Mouse (Mus musculus) megakaryocyte, embryonic 14.5 days (primary cell): ENCODE measurements around the gene BC048562. TPM values are rescaled to one million over a fixed set of nuclear protein-coding genes. Genes with fewer than 3 reads are reported as not detected.

Experiments used
- H3K27me3 ChIP-seq: replicated peaks from 2 replicates; pipeline ENCODE3; 2012; ENCODE audit warnings: inconsistent platforms
- H3K36me3 ChIP-seq: replicated peaks from 2 replicates; pipeline ENCODE3; 2012; ENCODE audit warnings: low read length, inconsistent platforms, mixed read lengths
- H3K4me1 ChIP-seq: 2 replicates; pipeline ENCODE4 v1.6.1; 2012; ENCODE audit warnings: inconsistent platforms
- H3K4me3 ChIP-seq: replicated peaks from 2 replicates; pipeline ENCODE3; 2012; ENCODE audit warnings: moderate library complexity, mild to moderate bottlenecking, inconsistent platforms
- H3K9me3 ChIP-seq: 2 replicates; pipeline ENCODE4 v1.6.1; 2012; ENCODE audit warnings: inconsistent platforms
- FLI1 ChIP-seq: IDR thresholded peaks from 2 replicates; pipeline ENCODE4 v1.6.1; 2012; ENCODE audit warnings: low read length, inconsistent platforms, mixed read lengths
- GATA1 ChIP-seq: IDR thresholded peaks from 3 replicates; pipeline ENCODE4 v1.6.1; 2012; ENCODE audit warnings: mixed read lengths, low read length, inconsistent platforms, borderline replicate concordance
- polyA plus RNA-seq: library from polyadenylated mRNA; stranded (reverse); fragments of >175 nt; gene quantifications from 2 replicates; pipeline ENCODE4 v1.2.3, GENCODE M21; 2012; ENCODE audit warnings: low replicate concordance; ENCODE audit not compliant: insufficient read depth

The BC048562 gene
- polyA plus RNA-seq, 1 experiment = not detected

GRCm38 (mm10) chr9:108459939-108460318 lies 23.6 kb downstream of the BC048562 start:
- H3K4me1 ChIP-seq = peaks cover 46% of the 10 kb centered on the region
- H3K4me3 ChIP-seq = peak overlapping the region; percentile 95
- TF ChIP-seq GATA1 = no peak
- peaks cover 34% of the 10 kb centered on the region for H3K36me3 ChIP-seq
- peaks cover 7% of the 10 kb centered on the region; the same call in 1 of the 2 replicates for H3K9me3 ChIP-seq
- peaks cover 15% of the 10 kb centered on the region for H3K27me3 ChIP-seq

GRCm38 (mm10) chr9:108460319-108461178 lies 24.3 kb downstream of the BC048562 start, which contains the start of gene Ccdc71:
Gene Ccdc71, plus strand, starts transcription at chr9:108460527.
- peaks cover 44% of the 10 kb centered on the region for H3K4me1 ChIP-seq
- peaks cover 7% of the 10 kb centered on the region; the same call in 1 of the 2 replicates for H3K9me3 ChIP-seq
- TF ChIP-seq FLI1 (peak; percentile 66; the same call in 1 of the 2 replicates), GATA1 (no peak)
- H3K36me3 ChIP-seq = peaks cover 40% of the 10 kb centered on the region
- peaks cover 15% of the 10 kb centered on the region for H3K27me3 ChIP-seq
- peak within 1 kb of the TSS; percentile 95 for H3K4me3 ChIP-seq

- Histone ChIP-seq H3K4me1 (peaks cover 38% of the 10 kb centered on the region), H3K9me3 (peaks cover 7% of the 10 kb centered on the region; the same call in 1 of the 2 replicates), H3K27me3 (peaks cover 12% of the 10 kb centered on the region), H3K4me3 (peak within 1 kb of the TSS; percentile 95), H3K36me3 (peaks cover 46% of the 10 kb centered on the region)
- no peak for TF ChIP-seq GATA1
- TF ChIP-seq FLI1 = no peak
These were observed 24.9 kb downstream of the BC048562 start, which contains the start of gene Klhdc8b for GRCm38 (mm10) chr9:108461181-108461631. Gene Klhdc8b, minus strand, starts transcription at chr9:108461581.

- Histone ChIP-seq H3K27me3 (peaks cover 12% of the 10 kb centered on the region), H3K4me3 (peak overlapping the region; percentile 95), H3K9me3 (peaks cover 7% of the 10 kb centered on the region; the same call in 1 of the 2 replicates), H3K4me1 (peaks cover 36% of the 10 kb centered on the region), H3K36me3 (peaks cover 48% of the 10 kb centered on the region)
- TF ChIP-seq GATA1 (no peak), FLI1 (no peak)
These were observed 25.4 kb downstream of the BC048562 start for GRCm38 (mm10) chr9:108461675-108462074.

- Histone ChIP-seq H3K36me3 (peaks cover 52% of the 10 kb centered on the region), H3K27me3 (peaks cover 12% of the 10 kb centered on the region), H3K4me3 (peak overlapping the region; percentile 43), H3K4me1 (peaks cover 36% of the 10 kb centered on the region), H3K9me3 (peaks cover 7% of the 10 kb centered on the region; the same call in 1 of the 2 replicates)
- no peak for TF ChIP-seq GATA1
- TF ChIP-seq FLI1 = no peak
These were observed 25.9 kb downstream of the BC048562 start for GRCm38 (mm10) chr9:108462192-108462591.

DNA sequence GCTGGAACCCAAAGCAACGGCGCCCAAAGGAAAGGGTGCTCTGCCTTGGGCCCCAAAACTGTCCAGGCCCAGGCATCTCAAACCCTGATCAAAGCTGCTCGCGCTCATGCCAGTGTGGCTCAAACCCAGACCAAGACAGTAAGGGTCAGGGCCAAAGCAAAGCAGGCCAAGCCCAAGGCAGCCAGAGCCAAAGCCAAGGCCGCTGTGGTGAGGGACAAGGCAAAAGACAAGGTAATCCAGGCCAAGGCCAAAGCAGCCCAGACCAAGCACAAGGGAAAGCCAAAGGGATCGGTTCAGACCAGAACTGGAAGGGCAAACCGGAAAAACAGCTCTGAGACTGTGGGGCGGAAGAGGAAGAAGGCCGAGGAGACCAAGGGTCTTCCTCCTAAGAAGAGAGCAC lies 27.4 kb downstream of the BC048562 start:
- H3K9me3 ChIP-seq = peaks cover 7% of the 10 kb centered on the region; the same call in 1 of the 2 replicates
- H3K4me3 ChIP-seq = no peak overlapping the region
- H3K36me3 ChIP-seq = peaks cover 52% of the 10 kb centered on the region
- peaks cover 1% of the 10 kb centered on the region for H3K27me3 ChIP-seq
- TF ChIP-seq GATA1 = no peak
- no peak for TF ChIP-seq FLI1
- peaks cover 36% of the 10 kb centered on the region for H3K4me1 ChIP-seq

GRCm38 (mm10) chr9:108466219-108466618 lies 29.9 kb downstream of the BC048562 start:
- TF ChIP-seq FLI1 (no peak), GATA1 (no peak)

GRCm38 (mm10) chr9:108469430-108469829 lies 33.1 kb downstream of the BC048562 start:
- Histone ChIP-seq H3K9me3 (no peaks in the 10 kb centered on the region), H3K36me3 (peaks cover 23% of the 10 kb centered on the region), H3K4me3 (no peak overlapping the region), H3K4me1 (peaks cover 3% of the 10 kb centered on the region), H3K27me3 (peaks cover 12% of the 10 kb centered on the region)
- TF ChIP-seq GATA1 (no peak), FLI1 (no peak)

More at GRCm38 (mm10) chr9:108466219-108466618, 29.9 kb downstream of the BC048562 start:
- no peak overlapping the region for H3K4me3 ChIP-seq
- peaks cover 28% of the 10 kb centered on the region for H3K4me1 ChIP-seq
- H3K36me3 ChIP-seq = peaks cover 49% of the 10 kb centered on the region
- H3K27me3 ChIP-seq = peaks cover 8% of the 10 kb centered on the region
- no peaks in the 10 kb centered on the region for H3K9me3 ChIP-seq

DNA sequence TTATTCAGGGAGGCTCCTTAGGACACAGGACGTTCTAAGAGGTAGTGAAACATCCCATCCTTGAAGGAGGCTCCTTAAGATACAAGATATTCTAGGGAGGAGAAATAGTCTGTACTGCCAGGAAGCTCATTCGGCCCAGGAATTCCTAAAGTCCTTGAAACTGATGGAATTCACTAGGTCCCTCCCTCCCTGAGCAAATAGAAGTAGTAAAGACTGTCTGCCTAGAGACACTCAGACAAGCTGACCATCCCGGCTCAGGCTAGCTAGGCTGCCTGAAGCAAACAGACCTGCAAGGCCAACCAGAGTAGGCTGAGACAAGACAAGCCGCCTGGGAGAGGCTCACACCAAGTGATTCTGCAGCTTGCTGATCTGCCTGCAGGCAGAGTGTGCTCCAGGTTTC lies 33.6 kb downstream of the BC048562 start:
- Histone ChIP-seq H3K4me1 (peaks cover 6% of the 10 kb centered on the region), H3K27me3 (peaks cover 12% of the 10 kb centered on the region), H3K4me3 (no peak overlapping the region), H3K9me3 (no peaks in the 10 kb centered on the region), H3K36me3 (peaks cover 19% of the 10 kb centered on the region)
- TF ChIP-seq FLI1 (no peak), GATA1 (no peak)

DNA sequence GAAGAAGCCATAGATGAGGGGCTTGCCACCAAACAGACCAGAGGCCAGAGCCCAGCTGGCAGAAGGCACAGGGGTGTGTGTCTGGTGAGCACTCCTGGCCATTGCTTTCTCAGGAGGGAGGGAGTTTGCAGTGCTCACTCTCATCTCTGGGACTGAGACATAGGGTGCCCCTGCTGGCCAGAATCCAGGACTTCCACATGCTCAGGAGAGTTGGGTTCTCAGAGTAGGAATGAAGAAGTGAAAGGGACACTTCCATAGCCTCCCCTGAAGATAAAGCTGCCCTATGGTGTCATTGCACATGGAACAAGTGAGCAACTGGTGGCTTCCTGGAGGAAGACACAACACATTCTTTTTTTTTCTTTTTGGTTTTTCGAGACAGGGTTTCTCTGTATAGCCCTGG lies 38.2 kb downstream of the BC048562 start:
- Histone ChIP-seq H3K36me3 (no peaks in the 10 kb centered on the region), H3K4me3 (no peak overlapping the region), H3K27me3 (peaks cover 31% of the 10 kb centered on the region), H3K4me1 (peaks cover 20% of the 10 kb centered on the region), H3K9me3 (no peaks in the 10 kb centered on the region)
- TF ChIP-seq FLI1 (no peak), GATA1 (no peak)
